Mouse (Mus musculus): ENCODE results near the gene Rnf5. TPM values are rescaled to one million over a fixed set of nuclear protein-coding genes. Genes with fewer than 3 reads are reported as not detected.
A peak's percentile ranks its signal among the peaks of the same experiment; 100 is the strongest.

The Rnf5 gene
- polyA plus RNA-seq, 1 experiment from 2014 or later, result 175 TPM

DNA sequence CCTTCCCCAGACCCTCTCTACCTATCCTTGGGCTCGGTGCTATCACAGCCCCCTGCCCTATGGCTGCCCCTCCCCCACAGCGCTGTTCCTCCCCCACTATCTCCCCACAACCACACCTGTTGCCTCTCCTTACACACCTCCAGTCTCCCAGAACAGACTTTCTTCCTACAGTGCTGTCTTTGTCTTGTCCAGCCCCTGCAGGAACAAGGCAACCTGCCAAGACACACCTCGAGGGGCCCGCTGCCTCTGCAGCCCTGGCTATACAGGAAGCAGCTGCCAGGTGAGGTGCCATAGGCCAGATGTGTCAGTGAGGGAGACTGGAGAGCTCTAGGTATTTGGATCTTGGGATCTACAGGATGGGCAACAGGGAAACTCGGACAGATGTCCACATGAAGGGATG lies 26.9 kb downstream of the Rnf5 start:
- Histone ChIP-seq H3K36me3 (ENCODE audit: control insufficient read depth, insufficient read depth, low read length) (no peaks in the 10 kb centered on the region), H3K27ac (ENCODE audit: low read depth, low read length) (no peak overlapping the region), H3K27me3 (ENCODE audit: control insufficient read depth, insufficient read depth, low read length) (no peaks in the 10 kb centered on the region), H3K4me3 (ENCODE audit: low read depth, low read length) (no peak overlapping the region), H3K4me2 (replicated peaks; ENCODE audit: low read depth, low read length) (no peak overlapping the region), H3K9ac (ENCODE audit: low read depth, low read length) (no peak overlapping the region), H3K9me3 (ENCODE audit: control insufficient read depth, low read length) (no peaks in the 10 kb centered on the region), H3K4me1 (replicated peaks; ENCODE audit: control insufficient read depth, insufficient read depth, low read length) (no peaks in the 10 kb centered on the region)
- DNase-seq (ENCODE audit: low spot score), result no peak
- WGBS, result 76% methylated on average over 5 of the region's 5 CpGs
- ATAC-seq (ENCODE audit: low FRiP score), result no peak

DNA sequence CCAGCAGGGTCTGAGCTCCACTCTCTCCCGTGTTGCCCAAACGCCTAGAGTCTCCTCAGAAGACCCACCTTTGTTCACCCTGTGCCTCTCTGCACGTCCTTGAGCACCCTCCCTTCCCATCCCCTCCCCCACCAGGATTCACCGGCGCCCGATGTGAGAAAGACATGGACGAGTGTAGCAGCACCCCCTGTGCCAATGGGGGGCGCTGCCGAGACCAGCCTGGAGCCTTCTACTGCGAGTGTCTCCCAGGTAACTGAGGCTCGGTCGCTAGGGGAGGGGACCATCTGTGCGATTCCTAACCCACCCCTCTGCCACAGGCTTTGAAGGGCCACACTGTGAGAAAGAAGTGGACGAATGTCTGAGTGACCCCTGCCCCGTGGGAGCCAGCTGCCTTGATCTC lies 31.1 kb downstream of the Rnf5 start:
- Histone ChIP-seq H3K9me3 (ENCODE audit: control insufficient read depth, low read length) (no peaks in the 10 kb centered on the region), H3K9ac (ENCODE audit: low read depth, low read length) (no peak overlapping the region), H3K4me1 (replicated peaks; ENCODE audit: control insufficient read depth, insufficient read depth, low read length) (no peaks in the 10 kb centered on the region), H3K4me3 (ENCODE audit: low read depth, low read length) (no peak overlapping the region), H3K27me3 (ENCODE audit: control insufficient read depth, insufficient read depth, low read length) (no peaks in the 10 kb centered on the region), H3K4me2 (replicated peaks; ENCODE audit: low read depth, low read length) (no peak overlapping the region), H3K36me3 (ENCODE audit: control insufficient read depth, insufficient read depth, low read length) (no peaks in the 10 kb centered on the region), H3K27ac (ENCODE audit: low read depth, low read length) (no peak overlapping the region)
- WGBS, result 7% methylated on average over 15 of the region's 15 CpGs
- peak; percentile 30 for DNase-seq (ENCODE audit: low spot score)
- no peak for ATAC-seq (ENCODE audit: low FRiP score)

DNA sequence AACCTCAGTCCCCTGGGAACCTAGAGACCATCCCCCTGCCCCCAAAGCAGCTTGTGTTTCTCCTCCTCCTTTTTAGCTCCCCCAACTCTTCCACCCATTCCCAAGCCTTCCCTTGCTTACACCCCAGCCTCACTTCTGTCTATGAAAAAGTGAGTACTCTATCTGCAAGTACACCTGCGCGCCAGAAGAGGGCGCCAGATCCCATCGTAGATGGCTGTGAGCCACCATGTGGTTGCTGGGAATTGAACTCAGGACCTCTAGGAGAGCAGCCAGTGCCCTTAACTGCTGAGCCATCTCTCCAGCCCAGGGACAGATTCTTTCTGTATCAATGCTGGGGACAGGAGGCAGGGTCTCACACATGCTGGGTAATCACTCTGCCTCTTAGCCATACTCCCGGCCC lies 31.6 kb downstream of the Rnf5 start:
- Histone ChIP-seq H3K4me1 (replicated peaks; ENCODE audit: control insufficient read depth, insufficient read depth, low read length) (no peaks in the 10 kb centered on the region), H3K4me3 (ENCODE audit: low read depth, low read length) (no peak overlapping the region), H3K36me3 (ENCODE audit: control insufficient read depth, insufficient read depth, low read length) (no peaks in the 10 kb centered on the region), H3K4me2 (replicated peaks; ENCODE audit: low read depth, low read length) (no peak overlapping the region), H3K9ac (ENCODE audit: low read depth, low read length) (no peak overlapping the region), H3K27ac (ENCODE audit: low read depth, low read length) (no peak overlapping the region), H3K9me3 (ENCODE audit: control insufficient read depth, low read length) (no peaks in the 10 kb centered on the region), H3K27me3 (ENCODE audit: control insufficient read depth, insufficient read depth, low read length) (no peaks in the 10 kb centered on the region)
- 8% methylated on average over 5 of the region's 5 CpGs for WGBS
- DNase-seq (ENCODE audit: low spot score) (no peak), ATAC-seq (ENCODE audit: low FRiP score) (no peak)

DNA sequence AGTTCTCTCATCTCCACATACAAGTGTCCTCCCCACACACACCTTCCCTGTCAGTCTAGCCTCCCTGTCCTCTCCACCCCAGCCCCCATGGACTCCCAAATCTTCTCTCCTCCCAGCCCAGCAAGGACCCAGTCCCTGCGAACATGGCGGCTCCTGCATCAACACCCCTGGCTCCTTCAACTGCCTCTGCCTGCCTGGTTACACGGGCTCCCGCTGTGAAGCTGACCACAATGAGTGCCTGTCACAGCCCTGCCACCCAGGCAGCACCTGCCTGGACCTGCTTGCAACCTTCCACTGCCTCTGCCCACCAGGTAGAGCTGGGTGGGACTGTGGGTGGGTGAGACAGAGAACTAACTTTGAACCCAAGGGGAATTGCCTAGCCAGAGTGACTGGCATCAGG lies 33.6 kb downstream of the Rnf5 start:
- no peak overlapping the region for H3K4me3 ChIP-seq (ENCODE audit: low read depth, low read length)
- H3K4me2 ChIP-seq (replicated peaks; ENCODE audit: low read depth, low read length), result no peak overlapping the region
- H3K27me3 ChIP-seq (ENCODE audit: control insufficient read depth, insufficient read depth, low read length), result no peaks in the 10 kb centered on the region
- DNase-seq (ENCODE audit: low spot score), result no peak
- WGBS, result 71% methylated on average over 4 of the region's 4 CpGs
- H3K4me1 ChIP-seq (replicated peaks; ENCODE audit: control insufficient read depth, insufficient read depth, low read length), result no peaks in the 10 kb centered on the region
- ATAC-seq (ENCODE audit: low FRiP score), result no peak
- H3K9me3 ChIP-seq (ENCODE audit: control insufficient read depth, low read length), result no peaks in the 10 kb centered on the region
- no peaks in the 10 kb centered on the region for H3K36me3 ChIP-seq (ENCODE audit: control insufficient read depth, insufficient read depth, low read length)
- no peak overlapping the region for H3K9ac ChIP-seq (ENCODE audit: low read depth, low read length)
- H3K27ac ChIP-seq (ENCODE audit: low read depth, low read length), result no peak overlapping the region

DNA sequence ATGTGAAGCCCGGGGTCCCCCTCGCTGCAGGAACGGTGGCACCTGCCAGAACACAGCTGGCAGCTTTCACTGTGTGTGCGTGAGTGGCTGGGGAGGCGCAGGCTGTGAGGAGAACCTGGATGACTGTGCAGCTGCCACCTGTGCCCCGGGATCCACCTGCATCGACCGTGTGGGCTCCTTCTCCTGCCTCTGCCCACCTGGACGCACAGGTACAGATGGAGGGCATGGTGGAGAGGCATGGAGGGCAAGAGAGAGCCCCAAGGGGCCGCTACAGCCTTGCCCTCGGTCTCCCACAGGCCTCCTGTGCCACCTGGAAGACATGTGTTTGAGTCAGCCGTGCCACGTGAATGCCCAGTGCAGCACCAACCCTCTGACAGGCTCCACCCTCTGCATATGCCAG lies 35.1 kb downstream of the Rnf5 start:
- H3K4me1 ChIP-seq (replicated peaks; ENCODE audit: control insufficient read depth, insufficient read depth, low read length), result peaks cover 3% of the 10 kb centered on the region; the same call in 1 of the 2 replicates
- no peak overlapping the region for H3K27ac ChIP-seq (ENCODE audit: low read depth, low read length)
- H3K27me3 ChIP-seq (ENCODE audit: control insufficient read depth, insufficient read depth, low read length), result 0 out of 2 replicates have a peak, but pooled peaks cover 2% of the 10 kb centered on the region
- DNase-seq (ENCODE audit: low spot score), result no peak
- H3K36me3 ChIP-seq (ENCODE audit: control insufficient read depth, insufficient read depth, low read length), result no peaks in the 10 kb centered on the region
- no peak overlapping the region for H3K4me3 ChIP-seq (ENCODE audit: low read depth, low read length)
- H3K9me3 ChIP-seq (ENCODE audit: control insufficient read depth, low read length), result no peaks in the 10 kb centered on the region
- no peak overlapping the region for H3K4me2 ChIP-seq (replicated peaks; ENCODE audit: low read depth, low read length)
- ATAC-seq (ENCODE audit: low FRiP score), result no peak
- H3K9ac ChIP-seq (ENCODE audit: low read depth, low read length), result no peak overlapping the region
- 74% methylated on average over 13 of the region's 13 CpGs for WGBS

DNA sequence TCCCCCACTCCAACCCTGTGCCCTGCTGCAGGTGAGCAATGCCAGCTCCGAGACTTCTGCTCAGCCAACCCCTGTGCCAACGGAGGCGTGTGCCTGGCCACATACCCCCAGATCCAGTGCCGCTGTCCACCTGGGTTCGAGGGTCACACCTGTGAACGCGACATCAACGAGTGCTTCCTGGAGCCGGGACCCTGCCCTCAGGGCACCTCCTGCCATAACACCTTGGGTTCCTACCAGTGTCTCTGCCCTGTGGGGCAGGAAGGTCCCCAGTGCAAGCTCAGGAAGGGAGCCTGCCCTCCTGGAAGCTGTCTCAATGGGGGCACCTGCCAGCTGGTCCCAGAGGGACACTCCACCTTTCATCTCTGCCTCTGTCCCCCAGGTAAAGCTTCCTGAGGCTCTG lies 36.2 kb downstream of the Rnf5 start:
- WGBS, result 61% methylated on average over 9 of the region's 9 CpGs
- no peak overlapping the region for H3K4me3 ChIP-seq (ENCODE audit: low read depth, low read length)

DNA sequence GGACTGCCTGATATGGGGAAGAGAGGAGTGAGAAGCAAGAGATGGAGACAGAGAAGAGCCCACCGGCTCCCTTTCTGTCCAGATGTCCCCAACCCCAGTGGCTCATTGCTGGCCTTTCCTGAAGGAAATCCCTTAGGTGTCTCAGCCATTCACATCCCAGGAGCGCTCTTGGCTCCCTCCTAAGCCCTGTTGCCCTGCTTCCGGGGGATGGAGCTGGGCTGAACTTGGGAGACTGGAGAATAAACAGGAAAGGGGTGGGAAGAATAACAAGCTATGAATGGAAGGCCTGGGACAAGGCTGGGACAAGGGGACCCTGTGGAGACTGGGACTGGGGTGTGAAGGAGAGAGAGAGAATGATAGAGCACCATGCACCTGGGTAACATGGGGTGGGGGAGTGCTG lies 38.7 kb downstream of the Rnf5 start:
- Histone ChIP-seq H3K4me2 (replicated peaks; ENCODE audit: low read depth, low read length) (no peak overlapping the region), H3K27ac (ENCODE audit: low read depth, low read length) (no peak overlapping the region), H3K9ac (ENCODE audit: low read depth, low read length) (peak overlapping the region; percentile 47; the same call in 1 of the 2 replicates), H3K4me1 (replicated peaks; ENCODE audit: control insufficient read depth, insufficient read depth, low read length) (peaks cover 3% of the 10 kb centered on the region; the same call in 1 of the 2 replicates), H3K36me3 (ENCODE audit: control insufficient read depth, insufficient read depth, low read length) (no peaks in the 10 kb centered on the region), H3K4me3 (ENCODE audit: low read depth, low read length) (no peak overlapping the region), H3K27me3 (ENCODE audit: control insufficient read depth, insufficient read depth, low read length) (0 out of 2 replicates have a peak, but pooled peaks cover 2% of the 10 kb centered on the region), H3K9me3 (ENCODE audit: control insufficient read depth, low read length) (no peaks in the 10 kb centered on the region)
- ATAC-seq (ENCODE audit: low FRiP score) (no peak), DNase-seq (ENCODE audit: low spot score) (no peak)
- 54% methylated on average over 3 of the region's 3 CpGs for WGBS

More for the DNA sequence above, 36.2 kb downstream of the Rnf5 start:
- H3K27ac ChIP-seq (ENCODE audit: low read depth, low read length), result no peak overlapping the region
- ATAC-seq (ENCODE audit: low FRiP score) (no peak), DNase-seq (ENCODE audit: low spot score) (no peak)
- H3K36me3 ChIP-seq (ENCODE audit: control insufficient read depth, insufficient read depth, low read length), result no peaks in the 10 kb centered on the region
- H3K9ac ChIP-seq (ENCODE audit: low read depth, low read length), result no peak overlapping the region
- H3K9me3 ChIP-seq (ENCODE audit: control insufficient read depth, low read length), result no peaks in the 10 kb centered on the region
- H3K27me3 ChIP-seq (ENCODE audit: control insufficient read depth, insufficient read depth, low read length), result 0 out of 2 replicates have a peak, but pooled peaks cover 2% of the 10 kb centered on the region
- no peak overlapping the region for H3K4me2 ChIP-seq (replicated peaks; ENCODE audit: low read depth, low read length)
- peaks cover 3% of the 10 kb centered on the region; the same call in 1 of the 2 replicates for H3K4me1 ChIP-seq (replicated peaks; ENCODE audit: control insufficient read depth, insufficient read depth, low read length)

DNA sequence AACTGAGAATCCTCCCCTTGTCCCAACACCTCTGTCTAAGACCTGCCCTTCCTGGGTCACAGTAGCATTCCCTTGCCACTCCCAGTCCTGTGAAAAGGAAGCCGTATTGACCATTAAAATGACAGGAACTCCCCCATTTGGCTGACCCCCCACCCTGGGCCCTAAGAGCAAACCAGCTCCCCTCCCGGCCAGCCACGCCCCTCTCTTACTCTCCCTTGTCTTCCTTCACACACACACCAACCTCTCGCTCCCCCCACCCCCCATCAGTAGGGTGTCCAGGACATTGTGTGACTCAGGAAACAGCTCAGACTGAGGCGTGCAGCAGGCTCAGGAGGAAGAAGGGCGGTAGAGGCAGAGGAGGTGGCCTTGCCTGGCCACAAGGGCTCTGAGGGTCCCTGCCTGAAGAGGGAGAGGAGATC lies 39.5 kb downstream of the Rnf5 start, which contains the start of gene Notch4:
Gene Notch4 (plus strand): TSS at position 266 of the 419 bp plus-strand sequence.
- H3K4me3 ChIP-seq (ENCODE audit: low read depth, low read length), result no peak within 1 kb of the TSS
- peak within 1 kb of the TSS; percentile 47; the same call in 1 of the 2 replicates for H3K9ac ChIP-seq (ENCODE audit: low read depth, low read length)
- DNase-seq (ENCODE audit: low spot score), result peak; percentile 17
- peaks cover 3% of the 10 kb centered on the region; the same call in 1 of the 2 replicates for H3K4me1 ChIP-seq (replicated peaks; ENCODE audit: control insufficient read depth, insufficient read depth, low read length)
- 0 out of 2 replicates have a peak within 1 kb of the TSS, but pooled peaks have one; percentile 42 for H3K27ac ChIP-seq (ENCODE audit: low read depth, low read length)
- no peaks in the 10 kb centered on the region for H3K9me3 ChIP-seq (ENCODE audit: control insufficient read depth, low read length)
- no peak; the same call in 1 of the 2 replicates for ATAC-seq (ENCODE audit: low FRiP score)
- WGBS, result 15% methylated on average over 6 of the region's 6 CpGs
- 0 out of 2 replicates have a peak, but pooled peaks cover 2% of the 10 kb centered on the region for H3K27me3 ChIP-seq (ENCODE audit: control insufficient read depth, insufficient read depth, low read length)
- H3K36me3 ChIP-seq (ENCODE audit: control insufficient read depth, insufficient read depth, low read length), result no peaks in the 10 kb centered on the region
- H3K4me2 ChIP-seq (replicated peaks; ENCODE audit: low read depth, low read length), result no peak within 1 kb of the TSS

DNA sequence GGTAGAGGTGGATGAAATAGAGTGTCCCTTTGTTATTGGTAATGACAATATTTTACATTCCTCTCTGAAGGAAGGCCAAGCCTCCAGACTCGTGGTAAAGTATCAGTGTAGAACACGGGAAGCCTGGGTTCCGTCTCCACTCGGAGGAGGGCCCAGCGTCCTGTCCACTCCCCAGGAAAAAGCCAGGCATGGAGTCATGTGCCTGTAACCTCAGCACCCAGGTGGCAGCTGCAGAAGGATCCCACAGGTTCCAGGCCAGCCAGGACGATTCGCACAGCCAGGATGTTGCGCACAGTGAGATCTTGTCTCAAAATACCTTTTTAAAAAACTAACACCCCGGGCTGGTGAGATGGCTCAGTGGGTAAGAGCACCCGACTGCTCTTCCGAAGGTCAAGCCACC lies 40.1 kb downstream of the Rnf5 start:
- DNase-seq (ENCODE audit: low spot score) (no peak), ATAC-seq (ENCODE audit: low FRiP score) (no peak)
- 74% methylated on average over 11 of the region's 11 CpGs for WGBS
- H3K27ac ChIP-seq (ENCODE audit: low read depth, low read length), result no peak overlapping the region
- H3K4me3 ChIP-seq (ENCODE audit: low read depth, low read length), result no peak overlapping the region
- H3K4me1 ChIP-seq (replicated peaks; ENCODE audit: control insufficient read depth, insufficient read depth, low read length), result peaks cover 3% of the 10 kb centered on the region; the same call in 1 of the 2 replicates
- H3K27me3 ChIP-seq (ENCODE audit: control insufficient read depth, insufficient read depth, low read length), result 0 out of 2 replicates have a peak, but pooled peaks cover 2% of the 10 kb centered on the region
- H3K4me2 ChIP-seq (replicated peaks; ENCODE audit: low read depth, low read length), result no peak overlapping the region
- no peaks in the 10 kb centered on the region for H3K36me3 ChIP-seq (ENCODE audit: control insufficient read depth, insufficient read depth, low read length)
- no peak overlapping the region for H3K9ac ChIP-seq (ENCODE audit: low read depth, low read length)
- H3K9me3 ChIP-seq (ENCODE audit: control insufficient read depth, low read length), result no peaks in the 10 kb centered on the region

Measured in hindbrain, embryonic 11.5 days (tissue).